ENCODE assay signal across 9 mouse cellular contexts in the genomic region with DNA sequence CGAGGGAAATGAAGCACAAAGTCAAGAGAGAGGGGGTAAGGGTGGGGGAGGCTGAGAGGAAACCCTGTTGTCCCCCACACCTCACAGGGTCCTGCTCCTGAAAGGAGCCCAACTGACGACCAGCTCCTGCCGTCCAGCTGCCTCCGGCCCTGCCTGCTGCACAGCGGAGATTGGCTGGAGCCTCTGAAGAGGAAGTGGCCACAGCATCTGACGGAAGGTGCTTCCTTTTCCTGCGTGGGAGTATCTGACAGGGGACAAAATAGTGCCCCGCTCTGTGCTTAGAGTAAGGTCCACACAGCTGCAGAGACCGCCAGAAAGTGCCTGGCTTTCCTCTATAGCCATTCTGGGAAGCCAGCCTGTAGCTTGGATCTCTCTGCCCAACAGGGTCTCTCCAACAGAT. TPM values are rescaled to one million over a fixed set of nuclear protein-coding genes. Genes with fewer than 3 reads are reported as not detected.
DNase-seq lines count a peak whose midpoint lies in the region; ATAC-seq lines count a peak whose summit lies in the region.
"Had no signal": no experiment of that assay in that cellular context is flagged by ENCODE, and none has a peak within 500 bp of the region (broad histone marks: within the 10 kb centered on the region; RNA-seq: fewer than 3 reads in every experiment).

No protein-coding gene starts in this region.

- WGBS in kidney, embryonic 14.5 days, result 47% methylated on average over 9 of the region's 9 CpGs
- 84% methylated on average over 9 of the region's 9 CpGs for WGBS in forebrain, embryonic 15.5 days

- H3K9ac ChIP-seq in kidney, embryonic 14.5 days (ENCODE audit: low read depth, low read length), result 0 out of 2 replicates have a peak overlapping the region, but pooled peaks have one; percentile 18
- no peak overlapping the region for H3K9ac ChIP-seq in forebrain, embryonic 15.5 days (replicated peaks)

- DNase-seq in gastrocnemius, postnatal 14 days, result peak; percentile 37
- DNase-seq in gastrocnemius, postnatal 10 days, result no peak
- DNase-seq in lung, postnatal 10 days, result peak; percentile 66
- no peak for DNase-seq in cerebellum, adult 8-10 months
- no peak for DNase-seq in right cerebral cortex, postnatal 25 days

- H3K36me3 ChIP-seq in kidney, embryonic 14.5 days (ENCODE audit: control insufficient read depth, insufficient read depth, low read length), result no peaks in the 10 kb centered on the region
- no peaks in the 10 kb centered on the region for H3K36me3 ChIP-seq in forebrain, embryonic 15.5 days

- no peaks in the 10 kb centered on the region for H3K27me3 ChIP-seq in kidney, embryonic 14.5 days (ENCODE audit: control insufficient read depth, insufficient read depth, low read length)
- H3K27me3 ChIP-seq in forebrain, embryonic 15.5 days, result no peaks in the 10 kb centered on the region

- H3K9me3 ChIP-seq in kidney, embryonic 14.5 days (ENCODE audit: control insufficient read depth, low read length), result no peaks in the 10 kb centered on the region
- H3K9me3 ChIP-seq in forebrain, embryonic 15.5 days, result no peaks in the 10 kb centered on the region

- peak overlapping the region; percentile 26; the same call in 1 of the 2 replicates for H3K4me2 ChIP-seq in kidney, embryonic 14.5 days (replicated peaks; ENCODE audit: low read depth, low read length)
- H3K4me2 ChIP-seq in forebrain, embryonic 15.5 days (replicated peaks), result no peak overlapping the region

- no peaks in the 10 kb centered on the region for H3K4me1 ChIP-seq in kidney, embryonic 14.5 days (ENCODE audit: control insufficient read depth, insufficient read depth, low read length)
- no peaks in the 10 kb centered on the region for H3K4me1 ChIP-seq in forebrain, embryonic 15.5 days

- no peak overlapping the region for H3K27ac ChIP-seq in kidney, embryonic 14.5 days (ENCODE audit: low read depth, low read length)
- H3K27ac ChIP-seq in forebrain, embryonic 15.5 days (replicated peaks), result no peak overlapping the region

- peak; percentile 91 for ATAC-seq in granulocyte monocyte progenitor cell, adult 5-6 weeks (replicated peaks; ENCODE audit: poor library complexity, severe bottlenecking)
- peak; percentile 62; the same call in 1 of the 2 replicates for ATAC-seq in kidney, embryonic 14.5 days (ENCODE audit: low FRiP score, low TSS enrichment)
- no peak for ATAC-seq in forebrain, embryonic 15.5 days (replicated peaks)

- intact Hi-C loops in gastrocnemius, postnatal 14 days (cut with DNase I; ENCODE audit: low total_unique reads), result no loop called here

- peak overlapping the region; percentile 17 for H3K4me3 ChIP-seq in kidney, embryonic 14.5 days (ENCODE audit: low read length)
- no peak overlapping the region for H3K4me3 ChIP-seq in forebrain, embryonic 15.5 days

RNA-seq across cellular contexts. Expression of a gene that starts 36.9 kb away (rescaled TPM):
- total RNA-seq in gastrocnemius, postnatal 14 days (2021), result 1 to 10 TPM; 2.1 to 2.9 TPM
- 1 to 10 TPM; 3.0 to 3.3 TPM for total RNA-seq in gastrocnemius, postnatal 10 days (2021)
- 14.3 and 15.7 TPM in 2 replicates for total RNA-seq in granulocyte monocyte progenitor cell, adult 5-6 weeks (2014; fragmentation: Nextera tagmentation)
- total RNA-seq in granulocyte monocyte progenitor cell, adult 5-6 weeks (2017), result 17.4 and 23.2 TPM in 2 replicates
- 3.3 and 5.1 TPM in 2 replicates for polyA plus RNA-seq in kidney, embryonic 14.5 days (2014; fragmentation: Nextera tagmentation; extraction: Ambion mirVana)
- 1.5 and 1.8 TPM in 2 replicates for polyA plus RNA-seq in forebrain, embryonic 15.5 days (2015; fragmentation: Nextera tagmentation; extraction: Ambion mirVana)
- polyA plus RNA-seq: C2C12 had no signal

Comparison
In these comparisons a context has a peak if more than half of its experiments do, and no peak if none do; other contexts are left out.
1. DNase-seq: peak in gastrocnemius, postnatal 14 days (single experiment) and lung, postnatal 10 days (single experiment); none in gastrocnemius, postnatal 10 days (single experiment), cerebellum, adult 8-10 months (single experiment) and right cerebral cortex, postnatal 25 days (single experiment).